8 mouse cellular contexts compared by ENCODE assay signal in the genomic region with DNA sequence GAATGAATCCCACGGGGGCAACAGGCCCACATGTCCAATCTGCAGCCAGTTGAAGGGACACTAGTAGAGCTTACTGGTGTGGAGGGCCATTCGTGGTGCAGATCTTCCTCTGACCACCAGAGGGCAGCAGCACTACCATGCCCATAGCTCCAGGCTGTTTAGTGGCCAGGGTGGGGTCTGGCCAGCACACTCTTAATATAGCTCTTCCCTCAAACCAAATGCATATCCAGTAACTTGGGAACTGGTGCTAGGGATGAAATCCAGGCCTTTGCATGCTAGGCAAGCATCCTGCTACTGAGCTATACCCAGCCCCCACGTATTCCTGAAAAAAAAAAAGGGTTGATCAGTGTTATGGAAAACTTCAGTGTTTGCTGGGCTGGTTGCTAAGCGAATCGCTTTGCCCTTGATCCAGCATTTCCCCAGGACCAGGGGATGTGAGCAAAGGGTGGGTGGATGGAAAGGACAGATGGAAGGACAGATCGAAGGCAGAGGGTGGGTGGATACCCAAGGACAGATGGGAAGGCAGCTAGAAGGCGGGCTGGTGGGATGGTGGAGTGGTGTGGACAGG. TPM values are rescaled to one million over a fixed set of nuclear protein-coding genes. Genes with fewer than 3 reads are reported as not detected.
DNase-seq lines count a peak whose midpoint lies in the region; ATAC-seq and TF ChIP-seq lines count a peak whose summit lies in the region.

No protein-coding gene starts in this region.

- no peaks in the 10 kb centered on the region for H3K4me1 ChIP-seq in neural tube, embryonic 15.5 days
- H3K4me1 ChIP-seq in cerebellum, adult 2 months (ENCODE audit: control insufficient read depth, insufficient read depth, low read length) = peaks cover 3% of the 10 kb centered on the region
- H3K4me1 ChIP-seq in hindbrain, embryonic 16.5 days (ENCODE audit: control insufficient read depth, insufficient read depth, low read depth, low read length) = no peaks in the 10 kb centered on the region

- H3K4me3 ChIP-seq in neural tube, embryonic 15.5 days (replicated peaks) = no peak overlapping the region
- H3K4me3 ChIP-seq in cerebellum, adult 2 months (replicated peaks; ENCODE audit: insufficient read depth, low read depth, low read length) = no peak overlapping the region
- H3K4me3 ChIP-seq in hindbrain, embryonic 16.5 days (ENCODE audit: low read length) = no peak overlapping the region

- no peak for TF ChIP-seq POLR2A in cerebellum, adult 2 months (IDR thresholded peaks at IDR 0.05; ENCODE audit: borderline replicate concordance, insufficient read depth, low read length)

- peaks cover 4% of the 10 kb centered on the region; the same call in 1 of the 2 replicates for H3K27me3 ChIP-seq in neural tube, embryonic 15.5 days (replicated peaks)
- H3K27me3 ChIP-seq in cerebellum, adult 2 months (ENCODE audit: control insufficient read depth, insufficient read depth, low read length) = no peaks in the 10 kb centered on the region
- no peaks in the 10 kb centered on the region for H3K27me3 ChIP-seq in hindbrain, embryonic 16.5 days (replicated peaks; ENCODE audit: control insufficient read depth, insufficient read depth, low read length)

- H3K4me2 ChIP-seq in neural tube, embryonic 15.5 days = no peak overlapping the region
- H3K4me2 ChIP-seq in hindbrain, embryonic 16.5 days (ENCODE audit: low read length) = no peak overlapping the region

- no peak overlapping the region for H3K27ac ChIP-seq in neural tube, embryonic 15.5 days (replicated peaks)
- no peak overlapping the region for H3K27ac ChIP-seq in cerebellum, adult 2 months (ENCODE audit: insufficient read depth, low read length)
- no peak overlapping the region for H3K27ac ChIP-seq in hindbrain, embryonic 16.5 days (ENCODE audit: low read depth, low read length)

- 65% methylated on average over 7 of the region's 7 CpGs for WGBS in neural tube, embryonic 15.5 days
- WGBS in cerebellum, adult 2 months = 49% methylated on average over 7 of the region's 7 CpGs
- WGBS in hindbrain, embryonic 16.5 days = 61% methylated on average over 7 of the region's 7 CpGs

- peak; percentile 98 for TF ChIP-seq CTCF in cerebellum, adult 2 months (IDR thresholded peaks at IDR 0.05; ENCODE audit: borderline replicate concordance, insufficient read depth, low read depth, low read length)

- ATAC-seq in neural tube, embryonic 15.5 days (ENCODE audit: low FRiP score) = no peak; the same call in 1 of the 2 replicates
- ATAC-seq in hindbrain, embryonic 16.5 days = peak; percentile 66; the same call in 1 of the 2 replicates
- peak; percentile 81 for ATAC-seq in megakaryocyte-erythroid progenitor cell, adult 5-6 weeks (replicated peaks; ENCODE audit: low FRiP score, low TSS enrichment, poor library complexity, severe bottlenecking)

- H3K9me3 ChIP-seq in neural tube, embryonic 15.5 days (replicated peaks) = no peaks in the 10 kb centered on the region
- H3K9me3 ChIP-seq in hindbrain, embryonic 16.5 days (ENCODE audit: control insufficient read depth, low read length) = no peaks in the 10 kb centered on the region

- H3K9ac ChIP-seq in neural tube, embryonic 15.5 days (replicated peaks) = no peak overlapping the region
- no peak overlapping the region for H3K9ac ChIP-seq in hindbrain, embryonic 16.5 days (ENCODE audit: low read depth, low read length)

- DNase-seq in neural tube, embryonic 10.5 days (ENCODE audit: extremely low spot score, low spot score) = peak; percentile 67
- peak; percentile 66 to 70 for DNase-seq in cerebellum, adult 2 months
- peak; percentile 77 for DNase-seq in gastrocnemius, adult 18-20 months (ENCODE audit: low spot score)
- DNase-seq in left cerebral cortex, adult 11 months (ENCODE audit: low spot score) = peak; percentile 59
- DNase-seq in spleen, postnatal 36 days (ENCODE audit: low spot score in 2 of 2) = peak; percentile 6 to 12

- no peaks in the 10 kb centered on the region for H3K36me3 ChIP-seq in neural tube, embryonic 15.5 days
- H3K36me3 ChIP-seq in hindbrain, embryonic 16.5 days (ENCODE audit: control insufficient read depth, insufficient read depth, low read length) = no peaks in the 10 kb centered on the region

RNA-seq across cellular contexts. Expression of a gene that starts 37.9 kb away (rescaled TPM):
- polyA plus RNA-seq in neural tube, embryonic 15.5 days (2015; fragmentation: Nextera tagmentation; extraction: Ambion mirVana) = 29.5 and 31.8 TPM in 2 replicates
- polyA plus RNA-seq in cerebellum, adult 2 months (2012; rRNA removed) = 89.2 and 99.9 TPM in 2 replicates
- total RNA-seq in gastrocnemius, adult 18-20 months (2021) = 10 to 100 TPM; 35.0 to 45.0 TPM
- 39.3 and 40.2 TPM in 2 replicates for polyA plus RNA-seq in hindbrain, embryonic 16.5 days (2015; fragmentation: Nextera tagmentation; extraction: Ambion mirVana)
- 0.22 TPM in 1 of 2 replicates, not detected in the other for total RNA-seq in megakaryocyte-erythroid progenitor cell, adult 5-6 weeks (2014; fragmentation: Nextera tagmentation)
- total RNA-seq in megakaryocyte-erythroid progenitor cell, adult 5-6 weeks (2017) = 0.38 and 3.1 TPM in 2 replicates

RNA-seq across cellular contexts. Expression of a gene that starts 55.8 kb away (rescaled TPM):
- polyA plus RNA-seq in neural tube, embryonic 15.5 days (2015; fragmentation: Nextera tagmentation; extraction: Ambion mirVana) = 3.6 and 4.1 TPM in 2 replicates
- 1.2 and 1.7 TPM in 2 replicates for polyA plus RNA-seq in cerebellum, adult 2 months (2012; rRNA removed)
- total RNA-seq in gastrocnemius, adult 18-20 months (2021) = 1 to 10 TPM; 2.1 to 3.9 TPM
- polyA plus RNA-seq in hindbrain, embryonic 16.5 days (2015; fragmentation: Nextera tagmentation; extraction: Ambion mirVana) = 2.6 and 2.7 TPM in 2 replicates
- total RNA-seq in megakaryocyte-erythroid progenitor cell, adult 5-6 weeks (2014; fragmentation: Nextera tagmentation) = 2.5 TPM in 1 of 2 replicates, not detected in the other
- 0.23 TPM in 1 of 2 replicates, not detected in the other for total RNA-seq in megakaryocyte-erythroid progenitor cell, adult 5-6 weeks (2017)

Comparison
In these comparisons a context has a peak if more than half of its experiments do, and no peak if none do; other contexts are left out.
1. DNase-seq: peak in every context shown above with its lines; median percentile 77 in gastrocnemius, adult 18-20 months; 68 in cerebellum, adult 2 months; 67 in neural tube, embryonic 10.5 days; 59 in left cerebral cortex, adult 11 months; 9 in spleen, postnatal 36 days.